Mouse (Mus musculus) forebrain, embryonic 12.5 days (tissue): ENCODE results near the gene Stard13. TPM values are rescaled to one million over a fixed set of nuclear protein-coding genes. Genes with fewer than 3 reads are reported as not detected.

Experiments used
- ATAC-seq: fragments of 200-750 bp; cut with Nextera tagmentation; 2 replicates; pipeline ENCODE4 v1.8.0; 2017; ENCODE audit warnings: moderate TSS enrichment; ENCODE audit not compliant: low FRiP score
- H3K27ac ChIP-seq: fragments of 300-500 bp; sonication (generic); 2 replicates; pipeline ENCODE4 v1.5.1; 2016; ENCODE audit warnings: mild to moderate bottlenecking
- H3K27me3 ChIP-seq: fragments of 300-500 bp; sonication (generic); 2 replicates; pipeline ENCODE4 v1.6.1; 2016; ENCODE audit warnings: mild to moderate bottlenecking
- H3K36me3 ChIP-seq: fragments of 300-500 bp; sonication (generic); replicated peaks from 2 replicates; pipeline ENCODE4 v1.6.1; 2016; ENCODE audit warnings: mild to moderate bottlenecking
- H3K4me1 ChIP-seq: fragments of 300-500 bp; sonication (generic); 2 replicates; pipeline ENCODE4 v1.6.1; 2016
- H3K4me2 ChIP-seq: fragments of 300-500 bp; sonication (generic); 2 replicates; pipeline ENCODE4 v1.6.1; 2016; ENCODE audit warnings: mild to moderate bottlenecking, moderate library complexity
- H3K4me3 ChIP-seq: fragments of 300-500 bp; sonication (generic); replicated peaks from 2 replicates; pipeline ENCODE4 v1.5.1; 2016; ENCODE audit warnings: mild to moderate bottlenecking
- H3K9ac ChIP-seq: fragments of 300-500 bp; sonication (generic); 2 replicates; pipeline ENCODE4 v1.6.1; 2016; ENCODE audit warnings: mild to moderate bottlenecking
- H3K9me3 ChIP-seq: fragments of 300-500 bp; sonication (generic); 2 replicates; pipeline ENCODE4 v1.6.1; 2016
- WGBS: fragments of 180-500 bp; shearing (Covaris S2); methylation state at CpG from one replicate; pipeline ENCODE4 v1.1.7; 2016; 5-methylcytosine and 5-hydroxymethylcytosine counted together
- polyA plus RNA-seq: library from polyadenylated mRNA; unstranded; fragments of >200 nt; fragmentation: Nextera tagmentation; extraction: Ambion mirVana; gene quantifications from 2 replicates; pipeline ENCODE4 v1.2.1, GENCODE M21; 2016

The Stard13 gene
- polyA plus RNA-seq, 1 experiment from 2014 or later: 3.6 TPM

GRCm38 (mm10) chr5:151001111-151001510, 232.5 kb downstream of the Stard13 start:
- H3K4me3 ChIP-seq: no peak overlapping the region
- no peaks in the 10 kb centered on the region for H3K27me3 ChIP-seq
- no peaks in the 10 kb centered on the region for H3K9me3 ChIP-seq
- no peaks in the 10 kb centered on the region for H3K4me1 ChIP-seq
- 94% methylated on average over 7 of the region's 7 CpGs for WGBS
- H3K9ac ChIP-seq: no peak overlapping the region
- no peak overlapping the region for H3K27ac ChIP-seq
- no peak overlapping the region for H3K4me2 ChIP-seq
- H3K36me3 ChIP-seq: no peaks in the 10 kb centered on the region
- no peak for ATAC-seq

DNA sequence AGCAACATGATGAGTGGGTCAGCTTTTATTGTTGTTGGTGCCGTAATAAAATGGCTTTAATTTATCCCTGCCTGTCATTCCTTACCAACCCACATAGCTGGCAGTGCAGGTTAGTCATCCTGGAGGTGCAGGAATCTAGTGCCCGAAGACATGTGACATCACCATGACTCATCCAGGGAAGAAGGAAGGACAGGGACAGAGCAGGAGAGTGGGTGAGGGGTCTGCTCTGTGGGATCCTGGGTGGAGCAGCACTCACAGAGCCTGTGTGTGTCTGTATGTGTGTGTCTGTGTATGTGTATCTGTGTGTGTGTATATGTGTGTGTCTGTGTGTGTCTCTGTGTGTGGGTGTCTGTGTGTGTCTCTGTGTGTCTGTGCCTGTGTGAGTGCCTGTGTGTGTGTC, 237.1 kb downstream of the Stard13 start:
- Histone ChIP-seq H3K9ac (no peak overlapping the region), H3K4me2 (no peak overlapping the region), H3K27ac (no peak overlapping the region), H3K4me1 (no peaks in the 10 kb centered on the region), H3K27me3 (no peaks in the 10 kb centered on the region), H3K4me3 (no peak overlapping the region), H3K36me3 (no peaks in the 10 kb centered on the region), H3K9me3 (no peaks in the 10 kb centered on the region)
- WGBS: 80% methylated on average over 2 of the region's 2 CpGs
- ATAC-seq: no peak

DNA sequence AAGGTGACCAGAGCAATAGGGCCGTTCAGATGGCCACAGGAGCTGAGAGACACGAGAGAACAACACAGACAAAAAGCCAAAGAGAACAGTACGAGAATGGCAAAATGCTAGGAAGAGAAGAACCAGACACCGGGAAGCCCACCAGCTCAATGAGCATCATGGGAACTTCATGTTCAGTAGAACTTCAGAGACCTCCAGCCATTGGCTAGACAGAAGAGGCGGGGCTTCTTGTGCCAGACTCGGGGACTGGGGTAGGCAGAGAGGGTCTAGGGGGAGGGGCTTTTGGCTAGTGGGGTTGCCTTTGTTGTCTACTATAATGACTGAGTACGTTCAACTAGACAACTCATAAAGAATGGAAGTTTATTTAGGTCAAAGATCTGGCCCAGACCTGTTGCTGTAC, 239.5 kb downstream of the Stard13 start:
- Histone ChIP-seq H3K4me1 (no peaks in the 10 kb centered on the region), H3K36me3 (no peaks in the 10 kb centered on the region), H3K9ac (no peak overlapping the region), H3K4me3 (no peak overlapping the region), H3K27ac (no peak overlapping the region), H3K27me3 (no peaks in the 10 kb centered on the region), H3K9me3 (no peaks in the 10 kb centered on the region), H3K4me2 (no peak overlapping the region)
- 86% methylated on average over 7 of the region's 7 CpGs for WGBS
- no peak for ATAC-seq

Other genes starting within 250 kb of the Stard13 start
- gene Gm42906, start 194.3 kb upstream of the Stard13 start, polyA plus RNA-seq: not detected in 2 replicates